Mouse (Mus musculus) limb, embryonic 15.5 days (tissue): ENCODE data around the gene Kcnh2. TPM values are rescaled to one million over a fixed set of nuclear protein-coding genes. Genes with fewer than 3 reads are reported as not detected.

ENCODE experiments used
- ATAC-seq: fragments of 200-750 bp; cut with Nextera tagmentation; 2 replicates; pipeline ENCODE4 v1.8.0; 2017; ENCODE audit warnings: low read depth, moderate TSS enrichment; ENCODE audit not compliant: insufficient number of reproducible peaks, low FRiP score, low TSS enrichment
- H3K27ac ChIP-seq: fragments of 300-500 bp; sonication (generic); 2 replicates; pipeline ENCODE4 v1.5.1; 2015; ENCODE audit warnings: moderate library complexity, mild to moderate bottlenecking, inconsistent platforms
- H3K27me3 ChIP-seq: fragments of 300-500 bp; sonication (generic); 2 replicates; pipeline ENCODE4 v1.6.1; 2015; ENCODE audit warnings: inconsistent platforms
- H3K36me3 ChIP-seq: fragments of 300-500 bp; sonication (generic); 2 replicates; pipeline ENCODE4 v1.6.1; 2015; ENCODE audit warnings: inconsistent platforms
- H3K4me1 ChIP-seq: fragments of 300-500 bp; sonication (generic); 2 replicates; pipeline ENCODE4 v1.6.1; 2015; ENCODE audit warnings: inconsistent platforms
- H3K4me2 ChIP-seq: fragments of 300-500 bp; sonication (generic); 2 replicates; pipeline ENCODE4 v1.6.1; 2015; ENCODE audit warnings: mild to moderate bottlenecking, inconsistent platforms
- H3K4me3 ChIP-seq: fragments of 300-500 bp; sonication (generic); 2 replicates; pipeline ENCODE4 v1.5.1; 2015; ENCODE audit warnings: mild to moderate bottlenecking, inconsistent platforms
- H3K9ac ChIP-seq: fragments of 300-500 bp; sonication (generic); 2 replicates; pipeline ENCODE4 v1.6.1; 2015; ENCODE audit warnings: inconsistent platforms
- H3K9me3 ChIP-seq: fragments of 300-500 bp; sonication (generic); 2 replicates; pipeline ENCODE4 v1.6.1; 2016; ENCODE audit warnings: inconsistent platforms
- WGBS: fragments of 180-500 bp; shearing (Covaris S2); methylation state at CpG from one replicate; pipeline ENCODE4 v1.1.7; 2015; 5-methylcytosine and 5-hydroxymethylcytosine counted together
- polyA plus RNA-seq: library from polyadenylated mRNA; unstranded; fragments of >200 nt; fragmentation: Nextera tagmentation; extraction: Ambion mirVana; gene quantifications from 2 replicates; pipeline ENCODE4 v1.2.1, GENCODE M21; 2015

Gene Kcnh2
- polyA plus RNA-seq, 1 experiment from 2014 or later: 3.5 TPM

- Histone ChIP-seq H3K27ac (no peak overlapping the region), H3K4me3 (no peak overlapping the region), H3K4me1 (peaks cover 8% of the 10 kb centered on the region), H3K9ac (no peak overlapping the region), H3K4me2 (no peak overlapping the region), H3K27me3 (peaks cover 26% of the 10 kb centered on the region), H3K36me3 (no peaks in the 10 kb centered on the region), H3K9me3 (no peaks in the 10 kb centered on the region)
- ATAC-seq: no peak
Observed at GRCm38 (mm10) chr5:24343379-24343778, 8.0 kb downstream of the Kcnh2 start.

GRCm38 (mm10) chr5:24342966-24343365 lies 8.4 kb downstream of the Kcnh2 start:
- Histone ChIP-seq H3K9me3 (no peaks in the 10 kb centered on the region), H3K9ac (no peak overlapping the region), H3K4me3 (no peak overlapping the region), H3K36me3 (no peaks in the 10 kb centered on the region), H3K4me2 (no peak overlapping the region), H3K4me1 (peaks cover 4% of the 10 kb centered on the region), H3K27me3 (peaks cover 22% of the 10 kb centered on the region), H3K27ac (no peak overlapping the region)
- ATAC-seq: no peak
- 68% methylated on average over 8 of the region's 8 CpGs for WGBS

- WGBS: 82% methylated on average over 14 of the region's 14 CpGs
- H3K36me3 ChIP-seq: no peaks in the 10 kb centered on the region
- H3K9ac ChIP-seq: no peak overlapping the region
- peaks cover 16% of the 10 kb centered on the region for H3K27me3 ChIP-seq
- H3K27ac ChIP-seq: no peak overlapping the region
- H3K4me3 ChIP-seq: no peak overlapping the region
- no peak for ATAC-seq
- peaks cover 5% of the 10 kb centered on the region for H3K4me1 ChIP-seq
- no peak overlapping the region for H3K4me2 ChIP-seq
- no peaks in the 10 kb centered on the region for H3K9me3 ChIP-seq
Observed at GRCm38 (mm10) chr5:24342205-24342963, 9.0 kb downstream of the Kcnh2 start.

GRCm38 (mm10) chr5:24337821-24338220 lies 13.6 kb downstream of the Kcnh2 start:
- ATAC-seq: no peak
- H3K4me3 ChIP-seq: no peak overlapping the region
- H3K9me3 ChIP-seq: no peaks in the 10 kb centered on the region
- H3K27me3 ChIP-seq: no peaks in the 10 kb centered on the region
- H3K27ac ChIP-seq: no peak overlapping the region
- WGBS: 61% methylated on average over 2 of the region's 2 CpGs
- H3K4me1 ChIP-seq: peaks cover 11% of the 10 kb centered on the region
- no peaks in the 10 kb centered on the region for H3K36me3 ChIP-seq
- H3K9ac ChIP-seq: no peak overlapping the region
- no peak overlapping the region for H3K4me2 ChIP-seq

GRCm38 (mm10) chr5:24337366-24337765 lies 14.0 kb downstream of the Kcnh2 start:
- no peak overlapping the region for H3K4me2 ChIP-seq
- H3K36me3 ChIP-seq: no peaks in the 10 kb centered on the region
- peaks cover 11% of the 10 kb centered on the region for H3K4me1 ChIP-seq
- ATAC-seq: no peak
- H3K27ac ChIP-seq: no peak overlapping the region
- 29% methylated on average over 9 of the region's 9 CpGs for WGBS
- no peaks in the 10 kb centered on the region for H3K9me3 ChIP-seq
- H3K9ac ChIP-seq: no peak overlapping the region
- H3K4me3 ChIP-seq: no peak overlapping the region
- H3K27me3 ChIP-seq: no peaks in the 10 kb centered on the region

- Histone ChIP-seq H3K36me3 (no peaks in the 10 kb centered on the region), H3K27me3 (no peaks in the 10 kb centered on the region), H3K4me2 (no peak overlapping the region), H3K9ac (no peak overlapping the region), H3K4me3 (no peak overlapping the region), H3K9me3 (no peaks in the 10 kb centered on the region), H3K27ac (no peak overlapping the region), H3K4me1 (peaks cover 11% of the 10 kb centered on the region)
- peak; percentile 32; the same call in 1 of the 2 replicates for ATAC-seq
- WGBS: 24% methylated on average over 3 of the region's 3 CpGs
Observed at GRCm38 (mm10) chr5:24335888-24336511, 15.4 kb downstream of the Kcnh2 start.

- H3K27me3 ChIP-seq: no peaks in the 10 kb centered on the region
- no peaks in the 10 kb centered on the region for H3K36me3 ChIP-seq
- H3K4me2 ChIP-seq: no peak overlapping the region
- no peak overlapping the region for H3K4me3 ChIP-seq
- H3K9me3 ChIP-seq: no peaks in the 10 kb centered on the region
- H3K4me1 ChIP-seq: peaks cover 14% of the 10 kb centered on the region
- 13% methylated on average over 3 of the region's 3 CpGs for WGBS
- no peak overlapping the region for H3K9ac ChIP-seq
- no peak for ATAC-seq
- H3K27ac ChIP-seq: no peak overlapping the region
Observed at GRCm38 (mm10) chr5:24334749-24335148, 16.7 kb downstream of the Kcnh2 start.

GRCm38 (mm10) chr5:24332401-24332800 lies 19.0 kb downstream of the Kcnh2 start:
- no peaks in the 10 kb centered on the region for H3K36me3 ChIP-seq
- 73% methylated on average over 4 of the region's 4 CpGs for WGBS
- H3K4me3 ChIP-seq: no peak overlapping the region
- H3K9ac ChIP-seq: no peak overlapping the region
- no peak overlapping the region for H3K4me2 ChIP-seq
- H3K4me1 ChIP-seq: peaks cover 32% of the 10 kb centered on the region
- H3K27me3 ChIP-seq: no peaks in the 10 kb centered on the region
- ATAC-seq: no peak
- no peak overlapping the region for H3K27ac ChIP-seq
- H3K9me3 ChIP-seq: no peaks in the 10 kb centered on the region

GRCm38 (mm10) chr5:24329965-24330298 lies 21.5 kb downstream of the Kcnh2 start:
- Histone ChIP-seq H3K9me3 (no peaks in the 10 kb centered on the region), H3K27ac (peak overlapping the region; percentile 48), H3K4me1 (peaks cover 37% of the 10 kb centered on the region), H3K27me3 (peaks cover 15% of the 10 kb centered on the region; the same call in 1 of the 2 replicates), H3K4me3 (no peak overlapping the region), H3K4me2 (peak overlapping the region; percentile 54), H3K36me3 (no peaks in the 10 kb centered on the region), H3K9ac (no peak overlapping the region)
- no peak; the same call in 1 of the 2 replicates for ATAC-seq
- WGBS: 34% methylated on average over 5 of the region's 5 CpGs

GRCm38 (mm10) chr5:24329212-24329964 lies 22.0 kb downstream of the Kcnh2 start:
- H3K4me1 ChIP-seq: peaks cover 37% of the 10 kb centered on the region
- peak; percentile 57 for ATAC-seq
- WGBS: 3% methylated on average over 27 of the region's 27 CpGs

GRCm38 (mm10) chr5:24328813-24329211 lies 22.6 kb downstream of the Kcnh2 start:
- Histone ChIP-seq H3K4me3 (peak overlapping the region; percentile 24), H3K9ac (0 out of 2 replicates have a peak overlapping the region, but pooled peaks have one; percentile 31), H3K27me3 (peaks cover 26% of the 10 kb centered on the region), H3K9me3 (no peaks in the 10 kb centered on the region), H3K4me1 (peaks cover 37% of the 10 kb centered on the region), H3K36me3 (no peaks in the 10 kb centered on the region), H3K27ac (peak overlapping the region; percentile 34), H3K4me2 (peak overlapping the region; percentile 54)
- 52% methylated on average over 6 of the region's 6 CpGs for WGBS
- no peak for ATAC-seq

More at GRCm38 (mm10) chr5:24329212-24329964, 22.0 kb downstream of the Kcnh2 start:
- no peaks in the 10 kb centered on the region for H3K36me3 ChIP-seq
- peaks cover 20% of the 10 kb centered on the region for H3K27me3 ChIP-seq
- H3K27ac ChIP-seq: peak overlapping the region; percentile 48
- peak overlapping the region; percentile 24 for H3K4me3 ChIP-seq
- H3K4me2 ChIP-seq: peak overlapping the region; percentile 54
- no peaks in the 10 kb centered on the region for H3K9me3 ChIP-seq
- H3K9ac ChIP-seq: 0 out of 2 replicates have a peak overlapping the region, but pooled peaks have one; percentile 31
